Mouse (Mus musculus): ENCODE results near the gene Kdm4a.

Kdm4a gene

DNA sequence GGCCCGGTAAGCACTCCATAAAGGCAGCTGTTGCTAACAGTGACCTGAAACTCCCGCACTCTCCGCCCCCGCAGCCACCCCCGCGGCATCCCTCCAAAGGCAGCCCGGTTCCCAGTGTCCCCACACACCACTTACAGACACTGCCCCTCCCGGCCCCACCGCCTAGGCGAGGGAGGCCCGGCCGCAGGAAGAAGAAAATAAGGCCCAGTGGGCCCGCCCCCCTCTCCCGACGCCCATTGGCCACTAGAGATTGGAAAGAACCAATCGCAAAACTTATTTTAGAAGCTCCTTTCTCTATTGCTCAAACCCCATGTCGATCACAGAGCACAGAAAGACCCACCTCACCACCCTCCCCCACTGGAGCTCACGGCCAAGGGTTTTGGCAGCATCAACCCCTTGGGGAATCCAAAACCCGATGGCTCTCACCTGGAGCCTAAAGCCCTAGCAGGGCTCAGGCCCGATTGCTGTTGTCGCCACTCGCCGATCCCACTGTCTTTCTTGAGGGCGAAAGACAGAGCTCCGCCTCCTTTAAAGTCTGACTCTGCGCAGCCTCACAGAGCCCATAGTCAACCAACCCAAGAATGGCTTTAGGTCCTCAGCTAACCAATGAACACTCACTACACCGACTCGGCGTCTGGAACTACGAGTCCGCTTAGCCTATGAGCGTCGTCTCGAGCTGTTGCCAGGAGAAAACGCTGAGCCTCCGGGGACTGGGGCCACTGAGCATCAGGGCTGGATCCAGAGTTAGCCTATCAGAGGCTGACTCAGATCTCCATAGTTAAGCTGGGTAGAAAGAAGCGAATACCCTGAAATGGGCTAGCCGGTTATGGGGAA lies at the start of gene Kdm4a:
TSS of gene Kdm4a (minus strand) at position 577 of the 834 bp plus-strand sequence.
- peak; percentile 90 for DNase-seq

DNA sequence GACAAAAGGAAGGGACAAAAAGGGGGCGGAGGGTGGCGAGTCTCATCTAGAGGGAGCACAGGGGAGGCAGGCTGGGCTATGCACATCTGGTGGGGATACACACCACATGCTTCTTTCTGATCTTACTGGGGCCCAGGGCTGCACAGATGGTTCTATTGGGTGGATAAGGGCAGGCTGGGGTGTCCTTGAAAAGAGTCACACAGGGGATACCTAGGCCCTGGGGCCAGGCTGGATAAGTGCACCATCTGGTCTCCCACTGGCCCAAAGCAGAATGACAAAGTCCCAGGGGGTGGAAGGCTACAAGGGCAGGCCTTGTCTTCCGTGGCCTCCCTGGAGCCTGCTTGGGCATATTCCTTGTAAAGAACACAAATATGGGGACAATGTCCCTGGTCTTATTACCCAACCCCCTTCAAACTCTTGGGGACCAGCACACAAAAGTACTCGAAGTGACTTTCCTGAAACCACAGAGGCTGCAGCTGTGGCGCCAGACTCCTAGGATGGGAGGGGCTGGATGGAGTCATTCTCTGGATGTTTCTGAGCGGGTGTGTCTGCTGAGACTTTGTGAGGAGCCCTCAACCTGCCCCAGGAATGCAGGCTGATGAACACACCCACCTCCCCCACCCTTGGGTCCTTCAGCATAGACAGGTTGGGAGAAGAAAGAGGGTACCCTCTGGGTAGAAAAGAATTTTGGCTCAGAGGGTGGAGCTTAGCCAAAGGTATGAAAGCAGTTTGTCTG lies 49.4 kb upstream of the Kdm4a start:
- DNase-seq = no peak

DNA sequence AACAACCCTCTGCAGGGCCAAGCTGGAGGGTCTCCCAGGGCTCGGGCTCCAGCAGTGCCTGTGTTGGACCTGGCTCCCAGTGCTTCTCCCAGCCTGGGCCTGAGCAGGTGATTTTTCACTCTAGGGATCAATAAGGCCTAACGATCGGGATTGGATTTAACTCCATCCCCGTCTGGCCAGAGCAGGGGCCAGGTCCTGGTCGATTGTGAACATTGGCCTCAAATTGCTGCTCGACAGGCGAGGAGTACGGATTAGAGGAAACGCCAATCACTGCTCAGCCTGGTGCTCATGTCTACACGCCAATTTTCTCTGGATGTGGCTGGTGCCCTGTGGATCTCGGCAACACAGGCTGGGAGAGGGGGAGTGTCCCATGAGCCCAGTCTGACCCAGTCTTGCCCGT lies 47.6 kb upstream of the Kdm4a start:
- no peak for DNase-seq

DNA sequence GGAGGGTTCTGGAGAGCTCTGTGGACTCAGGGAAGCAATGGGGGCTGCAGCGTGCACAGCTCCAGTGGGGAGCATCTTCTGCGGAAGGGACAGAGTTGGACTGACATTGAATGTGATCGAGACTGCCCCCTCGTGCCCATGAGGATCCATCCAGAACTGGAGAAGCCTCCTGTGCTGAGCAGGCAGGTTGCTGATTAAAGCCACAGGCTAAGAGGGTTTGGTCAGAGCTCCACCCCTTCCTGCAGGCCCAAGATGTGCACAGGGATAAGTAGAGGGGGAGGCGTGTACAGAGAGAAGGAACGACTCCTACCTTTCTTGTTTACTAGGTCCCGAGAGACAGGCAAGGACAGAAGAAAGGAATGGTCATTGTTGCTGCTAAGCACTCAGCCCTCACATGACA lies 41.4 kb upstream of the Kdm4a start:
- no peak for DNase-seq

DNA sequence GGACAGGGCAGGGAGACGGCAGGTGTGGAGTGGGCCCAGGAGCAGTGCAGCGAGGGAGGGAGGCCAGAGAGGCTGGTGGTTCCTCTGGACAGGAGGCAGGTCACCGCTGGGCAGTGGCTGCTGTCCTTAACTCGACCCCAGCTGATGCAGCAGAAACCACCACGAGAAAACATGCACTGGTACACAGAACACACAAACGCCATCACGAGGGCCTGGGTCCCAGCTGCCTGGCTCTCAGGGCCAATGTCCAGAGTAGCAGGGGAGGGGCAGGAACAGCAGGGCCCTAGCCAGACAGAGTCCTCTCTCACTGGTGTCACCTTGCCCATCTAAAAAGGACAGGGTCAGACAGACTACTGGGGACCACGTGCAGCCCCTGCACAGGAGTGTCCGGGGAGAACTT lies 40.9 kb upstream of the Kdm4a start:
- DNase-seq = no peak

DNA sequence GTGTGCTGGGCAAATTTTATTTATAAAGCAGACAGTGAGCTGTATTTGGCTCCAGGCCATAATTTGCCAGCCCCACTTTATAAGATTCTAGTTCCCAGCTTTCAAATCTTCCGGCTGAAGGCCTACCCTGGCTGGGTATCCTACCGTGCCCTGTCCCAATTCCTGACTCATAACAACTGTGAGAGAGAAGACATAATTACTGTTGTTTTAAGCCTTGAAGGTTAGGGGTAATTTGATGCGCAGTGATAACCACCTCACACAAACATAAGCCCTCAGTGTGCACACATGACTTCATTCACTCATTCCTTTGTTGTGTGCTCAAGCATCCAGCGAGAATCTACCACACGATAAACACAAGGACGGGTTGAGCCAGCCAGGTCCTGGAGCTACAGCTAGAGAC lies 39.6 kb upstream of the Kdm4a start:
- DNase-seq = no peak

DNA sequence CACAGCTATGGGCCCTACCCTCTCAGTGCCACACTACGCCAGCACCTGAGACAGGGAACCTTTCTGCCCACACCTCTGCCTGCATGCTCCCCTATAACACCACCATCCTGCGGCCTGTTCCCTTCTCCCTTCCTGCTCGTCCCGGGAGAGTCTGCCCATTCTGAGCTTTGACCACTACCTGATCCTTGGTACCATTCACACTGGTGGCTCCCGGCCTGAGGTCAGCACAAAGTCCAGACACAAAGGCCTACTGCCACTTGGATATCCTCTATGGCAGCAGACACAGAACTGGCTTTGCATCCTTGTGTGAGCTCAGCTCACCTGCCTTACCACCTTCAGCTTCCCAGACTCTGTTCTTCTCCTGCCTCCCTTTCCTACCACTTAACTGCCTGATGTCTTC lies 38.7 kb upstream of the Kdm4a start:
- DNase-seq = no peak

DNA sequence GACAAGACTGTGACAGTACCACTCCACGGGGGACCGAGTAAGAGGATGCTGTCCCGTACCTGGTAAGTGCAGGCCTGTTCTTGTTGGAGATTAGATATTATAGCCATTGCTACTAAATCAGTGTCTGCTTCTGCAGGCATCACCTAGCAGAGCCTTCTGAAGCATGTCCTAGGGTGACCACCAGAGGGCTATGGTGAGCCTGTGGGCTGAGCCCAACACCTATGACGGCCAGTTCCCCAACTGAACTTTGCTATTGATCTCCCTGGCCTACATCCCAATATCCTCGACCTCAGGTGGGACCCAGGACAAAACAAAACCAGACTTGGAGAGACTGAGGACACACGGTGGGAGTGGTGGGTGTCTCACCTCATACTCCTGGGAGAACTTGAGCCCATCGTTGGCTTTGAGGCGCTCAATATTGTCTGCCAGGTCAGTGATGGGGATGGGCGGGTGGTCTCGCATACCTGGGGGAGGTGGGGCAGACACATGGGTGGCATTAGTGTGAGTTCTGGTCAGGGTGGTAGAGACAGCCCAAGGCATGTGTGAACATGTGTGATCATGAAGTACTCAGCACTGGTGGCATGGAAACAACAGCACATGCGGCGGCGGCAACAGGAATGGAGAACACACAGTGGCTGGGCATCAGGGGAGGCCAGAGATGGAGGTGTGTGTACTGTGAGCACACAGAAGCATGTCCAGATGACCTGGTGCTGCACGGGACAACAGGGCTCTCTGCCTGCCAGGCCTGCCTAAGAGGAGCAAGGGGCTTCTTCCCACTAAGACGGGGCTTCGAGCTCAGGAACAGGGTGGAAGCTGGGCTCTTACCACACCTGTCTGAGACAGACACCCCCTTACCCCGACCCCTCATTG lies 37.1 kb upstream of the Kdm4a start:
- peak; percentile 86 for DNase-seq

DNA sequence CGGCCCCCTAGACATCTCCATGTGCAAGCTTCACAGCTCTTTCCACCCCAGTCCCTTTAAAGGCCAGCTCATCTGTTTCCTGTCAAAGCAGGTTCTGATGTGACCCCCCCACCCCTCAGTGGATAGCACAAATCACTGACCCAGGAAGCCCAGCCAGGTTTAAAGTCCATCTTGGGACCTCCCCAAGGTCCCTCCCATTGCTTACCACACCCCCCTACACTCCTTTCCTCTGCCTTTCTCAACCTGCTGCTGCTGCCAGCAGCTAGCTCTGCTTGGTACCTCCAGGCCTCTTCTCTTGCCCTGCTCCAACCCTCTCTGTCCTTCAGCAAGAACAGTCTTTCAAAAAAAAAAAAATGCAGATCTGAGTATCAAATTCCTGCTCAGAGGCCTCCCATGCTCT lies 35.0 kb upstream of the Kdm4a start:
- no peak for DNase-seq

DNA sequence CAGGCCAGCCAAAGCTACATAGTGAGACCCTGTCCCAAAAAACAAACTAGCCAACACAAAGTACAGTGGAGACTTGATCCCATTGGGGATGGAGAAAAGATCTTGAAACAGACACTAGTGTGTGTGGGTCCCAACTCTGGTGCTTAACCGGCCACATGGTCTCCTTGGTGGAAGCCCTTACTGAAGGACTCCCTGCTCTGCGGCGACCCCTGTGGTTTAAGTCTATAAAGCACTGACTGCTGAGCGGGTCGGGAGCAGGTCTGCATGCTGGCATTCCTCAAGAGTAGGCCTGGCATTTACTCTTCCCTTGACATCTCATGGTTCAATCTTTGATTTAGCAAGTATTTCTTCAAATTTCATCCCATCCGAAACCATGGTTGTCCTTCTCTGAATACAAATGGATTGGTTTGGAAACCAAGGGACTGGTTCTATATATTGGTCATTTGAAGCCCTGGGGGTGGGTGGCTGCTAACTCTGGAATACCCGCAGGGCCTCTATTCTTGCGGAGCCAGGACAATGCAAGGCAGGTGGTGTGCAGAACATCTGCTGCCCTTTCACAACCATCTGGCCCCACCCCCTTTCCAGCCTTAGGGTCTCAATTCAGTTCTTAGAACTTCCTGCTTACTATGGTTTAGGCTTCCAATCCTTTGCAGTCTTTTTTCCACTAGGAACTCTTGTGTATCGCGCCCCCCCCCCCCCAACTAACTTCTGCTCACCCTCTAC lies 27.2 kb upstream of the Kdm4a start:
- DNase-seq = peak; percentile 52

DNA sequence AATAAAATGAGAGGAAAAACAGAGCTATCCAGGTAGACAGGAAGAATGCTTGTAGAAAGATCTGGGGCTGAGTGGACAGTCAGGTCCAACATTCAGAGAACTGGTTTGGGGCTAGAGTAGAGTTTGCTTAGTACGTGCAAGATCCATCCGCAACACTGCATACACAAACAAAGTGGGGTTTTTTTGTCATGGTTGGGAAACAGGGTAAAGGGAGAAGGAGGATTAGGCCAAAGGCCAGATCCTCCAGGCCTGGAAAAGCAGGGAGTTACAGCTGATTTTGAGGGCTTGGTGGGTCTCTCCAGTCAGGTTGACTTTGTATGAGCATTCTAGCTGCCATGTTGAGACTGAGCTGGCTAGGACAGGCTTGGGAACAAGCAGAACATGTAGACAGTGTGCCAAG lies 26.1 kb upstream of the Kdm4a start:
- no peak for DNase-seq

DNA sequence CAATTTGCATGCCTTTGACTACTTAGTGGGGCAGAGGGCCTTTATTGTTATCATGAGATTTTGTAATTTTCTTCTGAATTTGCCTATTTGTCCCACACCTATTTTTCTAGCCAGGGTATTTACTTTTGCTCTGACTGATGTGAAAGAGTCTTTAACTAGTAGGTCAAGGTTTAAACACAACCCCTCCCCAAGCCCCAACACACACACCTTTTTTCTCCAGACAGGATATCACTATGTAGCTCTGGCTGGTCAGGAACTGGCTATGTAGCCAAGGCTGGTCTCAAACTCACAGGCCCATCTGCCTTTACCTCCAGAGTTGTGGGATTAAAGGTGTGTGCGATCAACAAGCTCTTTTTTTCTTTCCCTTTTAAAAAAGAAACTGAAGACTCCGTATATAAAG lies 19.2 kb upstream of the Kdm4a start:
- no peak for DNase-seq

DNA sequence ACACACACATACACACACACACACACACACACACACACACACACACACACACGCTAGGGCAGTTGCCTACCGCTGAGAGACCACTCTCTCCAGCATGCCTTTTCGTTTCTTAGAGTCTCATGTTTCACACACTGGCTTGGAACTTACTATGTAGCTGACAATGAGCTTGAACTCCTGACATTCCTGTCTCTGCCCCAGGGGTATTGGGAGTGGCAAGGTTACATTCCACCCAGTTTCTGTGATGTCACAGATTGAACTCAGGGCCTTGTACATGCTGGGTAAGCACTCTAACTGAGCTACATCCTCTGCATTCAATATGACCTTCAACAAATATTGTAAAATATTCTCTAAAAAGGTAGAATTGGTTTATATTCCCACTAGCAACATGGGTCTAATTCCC lies 18.8 kb upstream of the Kdm4a start:
- no peak for DNase-seq

DNA sequence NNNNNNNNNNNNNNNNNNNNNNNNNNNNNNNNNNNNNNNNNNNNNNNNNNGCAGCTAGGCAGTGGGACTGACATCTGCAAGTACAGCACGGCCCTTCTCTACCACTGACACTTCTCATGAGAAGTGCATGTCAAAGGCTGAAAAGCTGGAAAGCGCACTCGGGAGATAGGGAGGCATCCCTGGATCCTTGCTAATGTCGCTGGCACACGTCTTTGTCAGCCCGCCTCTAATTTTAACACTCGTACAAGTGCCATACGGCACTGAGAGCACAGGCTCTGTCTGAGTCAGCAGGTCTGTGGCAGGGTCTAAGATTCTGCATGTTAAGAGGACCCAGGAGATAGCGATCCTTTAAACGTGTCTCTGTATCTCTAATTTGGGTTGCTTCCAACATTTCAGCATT lies 16.3 kb upstream of the Kdm4a start:
- no peak for DNase-seq

DNA sequence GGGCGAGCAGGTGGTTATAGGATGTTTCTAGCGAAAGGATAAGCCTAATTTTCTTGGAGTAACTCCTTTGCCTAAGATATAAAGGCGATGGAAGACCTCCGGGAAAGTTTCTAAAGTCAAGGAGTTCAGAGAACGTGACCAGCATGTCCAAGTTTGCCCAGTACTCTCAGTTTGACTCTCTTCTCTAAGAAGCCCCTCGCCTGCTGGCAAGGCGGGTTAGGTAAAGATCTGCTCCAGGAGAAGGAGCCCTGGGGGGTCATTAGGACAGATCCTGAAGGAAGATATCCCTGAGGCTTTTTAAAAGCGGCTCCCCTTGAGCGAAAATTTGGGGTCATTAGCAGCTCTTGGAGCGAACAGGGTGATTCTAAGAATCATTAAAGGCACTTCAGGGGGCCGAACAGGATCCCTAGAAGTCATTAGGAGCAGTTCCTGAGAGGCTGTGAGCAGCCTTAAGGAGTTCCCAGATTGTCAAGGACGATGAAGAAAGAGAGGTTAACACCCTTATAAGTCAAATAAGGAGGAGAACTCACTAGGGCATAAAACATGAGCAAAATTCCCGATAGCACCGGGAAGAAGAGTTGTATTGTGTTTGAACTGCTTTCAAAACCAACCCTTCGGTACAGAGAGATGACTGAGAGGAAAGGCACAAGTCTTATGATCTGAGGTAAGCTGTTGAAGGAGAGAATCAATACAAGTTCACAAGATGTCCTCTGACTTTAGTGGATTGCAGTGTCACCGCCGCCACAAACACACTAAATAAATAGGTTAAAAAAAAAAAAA lies 648 bp upstream of the Kdm4a start:
- DNase-seq = no peak

DNA sequence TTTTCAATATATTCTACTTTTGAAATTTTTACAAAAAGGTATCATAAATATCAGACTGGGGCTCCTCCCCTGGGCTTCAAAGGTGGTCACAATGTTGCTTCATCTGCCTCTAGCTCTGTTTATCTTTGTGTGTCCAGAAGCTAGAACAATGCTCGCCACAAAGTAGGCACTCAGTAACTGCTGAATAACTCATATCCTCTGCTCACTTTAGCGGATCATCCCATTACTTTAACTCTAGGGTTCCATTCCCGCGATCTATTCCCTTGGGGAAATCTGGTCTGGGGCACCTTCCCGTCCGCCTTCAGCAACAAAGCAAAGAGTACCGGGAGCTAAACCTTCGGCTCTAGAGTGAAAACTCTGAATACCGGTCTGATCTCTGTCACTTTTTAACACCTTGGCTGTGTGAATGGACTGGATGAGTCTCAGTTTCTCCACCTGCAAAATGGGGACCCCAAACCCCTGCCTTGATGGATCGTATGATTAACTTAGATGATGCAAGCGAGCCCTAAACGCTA lies 834 bp downstream of the Kdm4a start:
- no peak for DNase-seq

DNA sequence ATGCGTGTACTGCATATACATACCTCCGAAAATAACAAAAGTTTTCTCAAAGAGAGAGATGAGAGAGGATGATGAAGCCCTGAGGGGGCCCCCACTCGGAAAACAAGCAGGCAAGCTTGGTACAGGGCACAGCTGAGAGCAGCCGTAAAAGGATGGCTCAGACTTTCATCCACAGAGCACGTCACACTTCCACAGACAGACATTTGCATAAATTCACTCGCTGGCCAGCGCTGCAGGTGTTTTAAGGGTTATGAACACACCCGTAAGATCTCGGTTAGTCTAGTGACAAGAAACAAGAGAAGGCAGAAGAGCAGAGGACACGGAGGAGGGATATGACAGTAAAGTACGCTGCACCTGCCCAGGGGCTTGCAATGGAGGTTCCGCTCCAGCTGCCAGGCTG lies 7.4 kb downstream of the Kdm4a start:
- no peak for DNase-seq

DNA sequence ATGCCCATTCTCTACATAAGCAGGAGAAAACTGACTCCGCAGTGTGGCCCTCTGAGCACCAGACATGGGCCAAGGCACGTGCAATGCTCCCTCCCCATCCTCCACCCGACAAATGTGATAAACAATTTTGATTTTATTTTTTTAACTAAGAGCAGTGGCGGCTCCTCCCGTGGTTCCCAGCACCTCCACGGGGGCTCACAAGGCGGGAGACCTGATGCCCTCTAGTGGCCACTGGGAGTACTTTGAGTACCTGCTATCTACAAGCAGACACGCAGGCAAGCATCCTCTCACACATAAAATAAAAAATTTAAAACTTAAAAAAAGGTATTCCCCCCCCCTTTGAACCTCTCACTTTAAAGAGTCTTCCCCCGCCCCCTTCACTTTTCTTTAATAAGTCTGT lies 8.8 kb downstream of the Kdm4a start:
- DNase-seq = peak; percentile 56

DNA sequence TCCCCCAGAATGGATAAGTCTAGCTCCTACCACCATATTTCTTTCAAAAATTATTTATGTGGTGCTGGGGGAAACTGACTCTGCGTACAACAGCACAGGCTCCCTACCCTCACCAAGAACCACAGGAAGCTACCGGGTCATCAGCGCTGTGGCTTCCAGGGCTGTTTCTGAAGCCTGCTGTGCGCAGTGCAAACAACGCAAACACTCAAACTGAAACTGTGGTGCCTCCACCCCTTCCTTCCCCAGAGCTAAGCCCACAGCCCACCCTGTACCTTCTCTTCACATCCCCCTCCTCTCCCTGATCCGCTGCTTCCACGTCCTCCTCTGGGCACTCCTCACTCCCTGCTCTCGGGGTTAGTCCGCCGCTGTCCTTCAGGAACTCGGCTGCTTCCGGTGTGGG lies 17.7 kb downstream of the Kdm4a start:
- DNase-seq = no peak

DNA sequence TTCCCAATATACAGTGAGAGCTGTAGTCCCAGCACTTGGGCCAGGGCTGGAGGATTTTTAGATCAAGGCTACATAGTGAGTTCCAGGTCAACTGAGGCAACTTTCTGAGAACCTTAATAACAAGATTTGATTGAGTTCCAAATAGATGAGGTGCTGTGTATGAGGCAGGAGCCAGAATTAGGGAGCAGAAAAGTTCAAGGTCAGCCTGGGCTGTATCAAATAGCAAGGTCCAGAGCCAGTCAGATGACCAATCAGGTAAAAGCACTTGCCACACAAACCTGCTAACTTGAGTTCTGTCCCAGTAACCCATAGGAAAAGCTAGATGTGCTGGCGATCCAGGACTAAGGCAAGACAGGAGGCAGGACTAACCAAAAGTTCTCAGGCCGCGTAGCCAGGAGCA lies 22.2 kb downstream of the Kdm4a start:
- DNase-seq = no peak

DNA sequence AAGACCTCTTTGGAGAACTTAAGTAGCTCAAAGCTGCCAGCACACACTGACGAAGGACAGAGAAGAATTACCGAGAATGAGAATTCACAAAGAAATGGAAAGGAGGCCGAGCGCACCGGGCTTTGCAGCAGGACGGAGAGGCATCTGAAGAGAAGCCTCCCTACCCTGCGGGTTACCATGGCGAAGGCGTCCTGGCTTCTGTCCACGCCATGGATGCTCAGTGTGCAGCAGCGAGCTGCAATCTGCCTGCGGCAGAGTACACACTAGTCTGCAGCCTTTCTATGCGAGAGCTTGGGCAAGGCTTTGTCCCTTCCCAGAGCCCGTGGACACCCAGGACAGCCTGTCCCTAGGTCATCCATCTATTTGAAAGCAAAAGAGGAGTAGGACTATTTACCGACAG lies 23.3 kb downstream of the Kdm4a start:
- no peak for DNase-seq

DNA sequence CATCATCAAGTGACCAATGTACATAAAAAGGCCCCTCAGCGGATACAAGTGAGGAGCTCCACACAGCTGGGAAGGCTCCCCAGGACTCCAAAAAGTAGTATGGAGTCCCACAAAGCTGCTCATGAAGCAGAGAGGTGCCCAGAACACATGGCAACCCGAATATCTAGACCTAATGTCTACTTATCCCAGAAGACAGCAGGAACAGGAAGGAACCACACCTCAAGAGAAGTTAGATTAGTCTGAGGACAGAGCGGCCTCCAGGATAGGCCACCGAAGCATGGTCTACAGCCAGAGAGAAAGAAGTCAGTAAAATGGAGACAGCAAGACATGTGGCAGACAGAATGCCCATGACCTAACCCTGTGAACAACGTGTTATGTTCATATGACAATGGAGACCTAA lies 25.0 kb downstream of the Kdm4a start:
- DNase-seq = no peak
